Mouse (Mus musculus) hindlimb bud, embryonic 11.5 days (tissue): Measurements from ENCODE around the gene Kif16b.

Experiments used
- DNase-seq: peaks from one replicate; pipeline ENCODE4 v3.0.0-alpha.2; 2012; ENCODE audit warnings: low read depth, low spot score; ENCODE audit errors: extremely low spot score

Gene Kif16b

GRCm38 (mm10) chr2:142900862-142901805 is at the start of gene Kif16b:
TSS of gene Kif16b (minus strand) at chr2:142901531.
- peak; percentile 49 for DNase-seq

- no peak for DNase-seq
These were observed 39.7 kb upstream of the Kif16b start for GRCm38 (mm10) chr2:142940899-142941642.

- DNase-seq: no peak
These were observed 29.1 kb upstream of the Kif16b start for GRCm38 (mm10) chr2:142930445-142930844.

- no peak for DNase-seq
These were observed 28.1 kb upstream of the Kif16b start for GRCm38 (mm10) chr2:142929226-142930112.

GRCm38 (mm10) chr2:142910808-142911388 is 9.6 kb upstream of the Kif16b start:
- DNase-seq: no peak

GRCm38 (mm10) chr2:142909213-142909612 is 7.9 kb upstream of the Kif16b start:
- no peak for DNase-seq

- no peak for DNase-seq
These were observed 5.7 kb upstream of the Kif16b start for GRCm38 (mm10) chr2:142907056-142907455.

- peak; percentile 79 for DNase-seq
These were observed 1.9 kb upstream of the Kif16b start for GRCm38 (mm10) chr2:142902905-142903895.

GRCm38 (mm10) chr2:142900120-142900861 is 1.0 kb downstream of the Kif16b start:
- no peak for DNase-seq

- no peak for DNase-seq
These were observed 7.6 kb downstream of the Kif16b start for GRCm38 (mm10) chr2:142893780-142894179.

- no peak for DNase-seq
These were observed 10.0 kb downstream of the Kif16b start for GRCm38 (mm10) chr2:142891283-142891682.

GRCm38 (mm10) chr2:142884456-142884855 is 16.9 kb downstream of the Kif16b start:
- no peak for DNase-seq

- DNase-seq: no peak
These were observed 17.7 kb downstream of the Kif16b start for GRCm38 (mm10) chr2:142883625-142883994.

- DNase-seq: no peak
These were observed 18.3 kb downstream of the Kif16b start for GRCm38 (mm10) chr2:142882871-142883624.

GRCm38 (mm10) chr2:142882466-142882865 is 18.9 kb downstream of the Kif16b start:
- no peak for DNase-seq

- no peak for DNase-seq
These were observed 20.2 kb downstream of the Kif16b start for GRCm38 (mm10) chr2:142881177-142881576.

GRCm38 (mm10) chr2:142879257-142879818 is 22.0 kb downstream of the Kif16b start:
- DNase-seq: no peak

GRCm38 (mm10) chr2:142876636-142877035 is 24.7 kb downstream of the Kif16b start:
- DNase-seq: no peak
